Mouse (Mus musculus): ENCODE data around the gene Slc38a4.

Gene Slc38a4

DNA sequence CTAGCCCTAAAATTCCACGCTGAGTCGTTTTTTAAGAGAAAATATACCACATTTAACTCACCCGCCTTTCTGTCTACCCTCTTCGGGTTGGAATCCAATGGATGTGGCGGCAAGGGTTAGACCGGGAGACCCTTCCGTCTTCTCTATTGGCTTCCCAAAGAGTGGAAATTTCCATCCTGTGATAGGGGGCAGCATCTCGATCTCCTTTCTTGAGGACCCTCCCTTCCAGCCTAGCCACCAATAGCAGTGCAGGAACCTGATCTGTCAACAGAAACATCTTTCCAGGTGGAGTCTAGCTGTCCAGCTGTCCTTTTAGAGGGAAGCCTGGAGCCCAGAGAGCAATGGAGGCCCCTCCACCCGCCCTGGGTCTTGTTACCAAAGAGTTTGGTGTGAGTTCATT is at the start of gene Slc38a4:
Gene Slc38a4, minus strand, starts transcription at position 163 of the 400 bp plus-strand sequence.
- no peak for DNase-seq

DNA sequence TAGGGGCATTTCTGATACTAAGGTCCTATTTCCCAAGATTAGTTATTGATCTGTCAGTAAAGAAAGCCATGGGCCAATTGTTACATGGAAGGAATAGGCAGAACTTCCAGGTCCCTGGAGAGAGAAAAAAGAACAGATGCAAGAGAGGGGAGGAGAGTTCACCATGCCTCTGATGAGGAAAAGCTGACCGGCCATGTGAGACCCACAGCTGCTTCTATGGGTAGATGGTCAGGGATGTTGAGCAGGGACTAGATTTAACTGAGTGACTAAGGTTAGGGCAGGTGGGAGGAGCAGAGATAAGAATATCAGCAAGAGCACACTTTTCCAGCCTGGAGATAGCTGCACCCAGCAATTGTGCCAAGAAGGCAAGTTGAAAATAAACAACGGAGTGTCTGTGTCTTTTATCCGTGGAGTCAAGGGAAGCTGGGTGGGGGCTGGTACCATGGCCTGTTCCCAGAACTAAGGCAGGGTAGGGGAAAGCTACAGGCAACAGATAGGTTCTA is 49.2 kb upstream of the Slc38a4 start:
- DNase-seq = no peak

DNA sequence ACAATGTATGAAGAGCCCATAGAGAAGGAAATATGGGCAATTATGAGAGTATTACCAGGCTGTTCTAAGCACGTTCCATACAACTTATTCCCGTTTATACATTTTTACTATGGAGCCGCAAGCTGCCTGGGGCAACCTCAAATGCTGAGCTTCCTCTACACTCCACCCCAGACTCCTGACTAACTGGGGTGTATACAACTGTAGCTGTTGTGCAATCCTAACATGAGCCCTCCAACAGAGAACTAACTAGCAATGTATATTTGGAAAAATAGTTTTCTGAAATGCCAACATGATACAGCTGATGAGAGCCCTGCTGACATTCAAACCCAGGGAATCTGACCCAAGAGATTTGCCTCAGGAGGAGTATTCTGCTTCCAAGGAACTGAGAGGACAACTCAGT is 48.3 kb upstream of the Slc38a4 start:
- no peak for DNase-seq

DNA sequence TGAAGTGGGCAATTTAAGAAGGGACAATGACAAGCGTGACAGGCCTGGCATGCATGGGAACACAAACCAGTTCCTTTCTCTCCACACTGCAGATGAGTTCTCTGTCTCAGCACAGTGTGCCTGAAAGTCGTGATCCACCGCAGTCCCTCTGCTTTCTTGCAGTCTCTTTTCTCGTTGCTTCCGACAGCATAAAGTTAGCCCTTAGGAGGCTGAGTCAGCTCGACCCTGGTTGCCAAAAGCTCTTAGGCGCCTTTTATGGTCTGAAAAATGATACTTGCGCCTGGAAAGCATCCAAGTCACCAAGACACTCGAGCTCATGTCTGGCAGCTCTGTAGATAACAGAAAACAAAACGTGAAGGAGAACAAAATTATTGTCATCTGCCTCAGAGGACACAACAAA is 47.1 kb upstream of the Slc38a4 start:
- DNase-seq = no peak

DNA sequence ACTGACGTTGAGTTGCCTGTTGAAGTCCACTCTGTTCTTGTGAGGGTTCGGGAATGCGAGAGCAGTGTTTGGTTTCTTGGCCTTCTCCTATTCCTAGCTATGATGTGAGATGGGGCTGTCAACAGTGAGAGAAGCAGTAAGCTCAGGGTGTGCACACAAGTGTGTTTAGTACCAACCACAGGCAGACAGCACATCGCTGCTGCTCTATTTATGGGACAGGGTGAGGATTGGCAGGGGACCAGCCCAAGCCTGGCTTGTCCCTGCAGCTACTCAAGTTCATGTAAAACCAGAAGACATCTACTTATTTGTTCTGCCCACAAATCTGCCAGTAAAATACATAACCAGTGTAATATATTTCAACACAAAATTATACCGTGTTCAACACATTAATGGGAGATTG is 46.4 kb upstream of the Slc38a4 start:
- DNase-seq = no peak

DNA sequence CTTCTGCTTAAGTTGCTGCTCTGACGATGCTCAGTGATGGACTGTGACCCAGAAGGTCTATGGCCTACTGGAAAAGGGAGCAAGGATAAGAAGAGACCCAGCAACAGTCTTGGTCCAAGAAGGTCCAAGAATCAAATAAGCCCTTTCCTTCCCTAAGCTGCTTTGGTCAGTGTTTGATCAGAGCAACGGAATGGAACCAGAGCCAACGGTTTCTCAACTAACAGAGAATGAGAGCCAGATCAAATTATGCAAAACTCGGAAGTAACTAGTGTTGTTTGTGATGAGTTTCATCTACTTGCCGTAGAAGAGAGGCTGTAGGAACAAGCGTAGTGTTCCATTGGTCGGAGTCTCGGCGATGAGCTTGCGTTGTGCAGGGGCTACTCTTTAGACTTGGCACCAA is 43.3 kb upstream of the Slc38a4 start:
- DNase-seq = no peak

DNA sequence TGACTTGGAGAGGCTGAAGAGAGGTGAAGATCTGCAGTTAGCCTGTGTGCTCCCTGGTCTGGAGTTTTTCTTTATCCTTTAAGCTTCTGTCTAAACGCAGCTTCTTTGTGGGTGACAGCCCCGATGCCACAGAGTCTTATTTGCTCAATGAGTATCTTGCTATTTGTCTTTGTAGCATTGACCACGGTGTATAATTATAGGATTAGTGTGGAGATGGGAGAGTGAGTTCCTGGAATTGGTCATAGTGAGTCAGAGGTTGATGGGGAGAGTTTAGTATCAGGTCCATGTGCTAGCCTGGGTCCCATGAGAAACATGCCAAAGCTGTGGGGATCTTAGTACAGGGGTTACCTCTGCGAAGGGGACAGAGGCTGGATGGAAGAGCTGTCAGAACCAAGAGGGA is 41.8 kb upstream of the Slc38a4 start:
- DNase-seq = no peak

DNA sequence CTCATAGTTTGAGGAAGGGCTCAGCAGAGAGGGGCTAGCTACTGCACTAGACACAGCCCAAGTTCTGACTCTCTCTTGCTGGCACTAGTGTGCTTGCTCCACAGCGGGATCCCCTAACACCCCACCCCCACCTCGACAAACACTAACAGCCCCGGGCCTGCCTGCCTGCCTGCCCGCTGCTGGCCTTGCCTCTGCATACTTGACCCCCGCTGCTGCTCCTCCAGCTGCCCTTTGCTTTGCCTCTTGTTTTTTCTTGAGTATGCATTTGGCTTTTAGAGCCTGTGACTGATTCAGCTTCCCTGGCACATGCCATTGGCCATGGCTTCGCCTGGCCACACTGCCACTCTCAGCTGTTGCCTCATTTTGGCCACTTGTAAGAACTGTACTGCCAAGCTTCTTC is 33.8 kb upstream of the Slc38a4 start:
- DNase-seq = no peak

DNA sequence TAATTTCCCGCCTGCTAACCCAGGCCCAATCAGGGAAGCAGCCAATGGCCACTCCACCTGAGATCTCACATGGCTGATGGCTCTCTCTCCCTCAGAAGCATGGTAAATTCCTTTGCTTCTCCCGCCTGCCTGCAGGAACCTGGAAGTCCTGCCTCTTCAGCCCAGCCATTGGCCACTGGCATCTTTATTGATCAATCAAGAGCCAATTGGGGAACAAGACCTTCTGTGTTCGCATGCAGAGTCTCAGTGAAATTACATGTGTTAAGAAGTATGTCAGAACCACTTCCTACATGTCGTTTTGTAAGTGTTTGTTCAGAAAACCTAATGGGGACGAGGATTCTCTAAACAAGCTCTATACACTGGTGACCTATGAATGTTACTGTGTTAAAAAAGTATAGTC is 30.1 kb upstream of the Slc38a4 start:
- no peak for DNase-seq

DNA sequence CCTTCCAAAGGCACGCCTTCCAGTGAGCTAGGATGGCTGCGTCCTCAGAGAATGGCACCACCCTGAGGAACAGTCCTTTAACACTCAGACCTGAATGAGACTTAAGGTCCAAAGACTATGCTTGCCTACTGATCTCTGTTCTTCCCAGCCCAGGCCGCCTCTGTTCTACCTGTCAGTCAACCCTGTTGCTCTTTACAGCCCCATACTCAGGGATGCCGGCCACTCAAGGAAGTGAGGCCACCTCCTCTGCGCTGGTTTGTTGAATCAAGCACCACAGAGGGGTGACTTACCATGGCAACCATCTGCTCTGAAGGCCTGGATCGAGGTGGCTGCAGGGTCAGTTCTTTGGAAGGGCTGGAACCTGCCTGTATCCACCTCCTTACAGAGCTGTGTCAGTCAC is 21.9 kb upstream of the Slc38a4 start:
- DNase-seq = no peak

DNA sequence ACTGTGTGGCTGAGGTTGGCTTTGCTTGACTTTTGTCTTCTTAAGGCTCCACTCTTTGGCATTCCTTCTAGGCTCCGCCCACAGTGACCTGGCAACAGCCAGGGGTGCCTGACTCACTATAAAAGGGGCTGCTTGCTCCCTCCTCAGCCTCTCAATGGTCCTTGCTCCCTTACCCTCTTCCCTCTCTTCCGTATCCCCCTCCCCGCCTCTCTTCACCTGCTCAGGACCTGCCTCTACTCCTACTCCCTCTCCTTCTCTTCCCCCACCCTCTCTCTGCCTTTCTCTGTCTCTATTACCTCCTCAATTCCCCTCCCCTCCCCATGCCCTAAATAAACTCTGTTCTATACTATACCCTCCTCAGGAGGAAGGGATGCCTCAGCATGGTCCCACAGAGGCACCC is 20.3 kb upstream of the Slc38a4 start:
- DNase-seq = no peak

DNA sequence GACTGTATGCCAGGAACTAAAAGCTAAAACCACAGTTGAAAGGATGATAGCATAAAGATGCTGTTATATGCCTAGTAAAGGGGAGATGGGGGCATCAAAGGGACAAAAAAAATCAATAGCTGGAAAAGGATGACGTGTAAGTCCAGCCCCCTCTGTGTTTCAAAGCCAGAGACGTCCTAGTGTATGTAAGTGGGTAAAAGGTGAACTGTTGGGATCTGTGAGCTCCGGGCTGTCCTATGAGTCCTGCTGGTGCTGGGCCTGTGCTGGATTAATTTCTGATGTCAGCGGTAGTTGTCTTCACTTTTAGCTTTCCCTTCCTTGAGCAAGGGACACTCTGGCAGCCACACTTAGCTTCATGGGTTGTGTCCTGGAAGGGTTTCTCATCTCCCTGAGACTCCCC is 19.5 kb upstream of the Slc38a4 start:
- DNase-seq = no peak

DNA sequence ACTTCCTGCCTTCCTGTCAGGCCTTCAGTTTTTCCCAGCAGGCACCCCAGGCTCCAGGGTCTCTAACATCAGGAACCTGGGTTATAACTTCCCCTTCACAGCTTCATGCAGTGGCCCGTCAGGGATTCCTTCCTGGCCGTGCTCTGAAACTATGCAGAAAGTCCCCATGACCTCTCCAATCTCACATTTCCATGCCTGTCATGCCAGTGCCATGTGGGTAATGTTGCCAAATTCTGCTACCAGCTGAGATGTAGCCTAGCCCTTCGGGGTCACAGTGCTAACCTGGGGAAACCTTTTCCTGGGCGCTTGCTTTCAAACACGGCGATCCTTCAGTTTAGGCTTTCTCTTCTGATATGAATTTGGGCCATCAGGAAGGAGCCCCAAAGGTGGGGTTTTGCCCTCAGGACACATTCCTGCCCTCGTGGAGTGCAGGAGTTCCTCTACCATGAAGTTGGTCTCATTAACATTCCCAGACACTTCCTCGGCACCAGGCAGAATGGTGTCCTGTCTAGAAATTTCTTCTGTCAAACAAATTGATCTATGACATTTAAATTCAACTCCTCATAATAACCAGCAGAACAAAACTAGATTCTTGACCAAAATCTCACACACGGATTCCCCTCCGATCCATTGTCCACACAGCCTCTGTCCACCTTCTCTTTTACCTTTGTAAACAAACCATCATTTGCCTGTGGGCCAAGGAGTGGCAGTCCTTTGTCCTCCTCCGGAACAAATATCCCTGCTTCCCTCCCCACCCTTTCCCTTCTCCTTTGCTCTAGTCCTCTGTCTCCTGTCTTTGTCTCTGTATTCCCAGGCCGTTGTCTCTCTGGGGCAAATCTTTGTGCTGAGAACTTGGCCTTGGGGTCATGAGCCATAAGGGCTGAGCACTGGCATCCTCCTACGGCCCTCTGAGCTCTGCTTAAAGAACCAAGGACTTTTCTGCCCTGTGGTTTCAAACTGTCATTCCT is 17.4 kb upstream of the Slc38a4 start:
- DNase-seq = no peak

DNA sequence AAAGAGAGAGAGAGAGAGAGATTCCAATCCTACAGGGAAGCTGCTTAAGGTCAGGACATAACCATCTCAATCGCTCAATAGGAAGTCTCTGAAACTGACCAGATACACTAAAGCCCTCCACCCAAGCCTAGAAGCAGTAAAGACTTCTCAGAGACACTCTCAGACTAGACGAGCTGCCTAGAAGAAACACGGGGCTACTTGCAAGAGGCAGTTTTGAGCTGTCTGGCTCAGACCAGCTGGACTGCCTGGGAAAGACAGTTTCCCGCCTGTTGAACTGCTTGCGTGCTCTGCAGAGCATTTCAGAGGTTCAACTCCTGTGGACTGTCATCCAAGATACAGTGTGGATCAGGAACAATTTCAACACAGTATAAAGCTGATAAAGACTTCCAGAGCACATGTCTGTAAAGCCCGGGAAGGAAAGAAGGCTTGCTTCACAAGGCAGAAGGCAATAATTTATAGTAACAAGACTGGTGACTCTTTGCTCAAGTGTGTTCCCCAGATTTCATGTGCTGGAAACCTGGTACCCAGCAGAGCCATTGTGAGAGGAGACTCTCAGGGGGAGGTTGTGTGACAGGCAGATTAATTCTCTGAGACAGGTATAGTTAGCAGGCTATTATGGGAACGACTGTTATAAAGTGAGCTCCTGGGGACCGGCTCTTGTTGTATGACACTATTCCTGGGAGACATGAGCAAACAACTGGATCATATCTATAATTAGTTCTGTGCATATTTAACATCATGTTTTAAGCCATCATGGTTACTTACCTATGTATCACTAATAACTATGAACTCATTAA is 11.8 kb upstream of the Slc38a4 start:
- no peak for DNase-seq

DNA sequence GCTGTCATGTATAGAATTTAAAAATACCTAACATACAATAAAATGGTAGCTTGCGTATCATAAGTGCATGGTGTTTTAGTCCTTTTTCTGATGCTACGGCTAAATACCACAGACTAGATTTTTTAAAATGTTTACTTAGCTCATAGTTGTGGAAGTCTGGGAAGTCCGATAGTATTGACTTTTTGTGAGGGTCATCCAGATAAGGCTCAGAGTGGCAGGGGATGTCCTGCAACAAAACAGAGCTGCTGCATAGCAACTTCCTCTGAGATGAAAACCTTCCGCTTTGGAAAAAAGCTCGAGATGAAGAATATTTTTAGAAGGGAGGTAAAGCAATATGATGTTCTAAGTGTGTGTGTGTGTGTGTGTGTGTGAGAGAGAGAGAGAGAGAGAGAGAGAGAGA is 11.2 kb upstream of the Slc38a4 start:
- no peak for DNase-seq

DNA sequence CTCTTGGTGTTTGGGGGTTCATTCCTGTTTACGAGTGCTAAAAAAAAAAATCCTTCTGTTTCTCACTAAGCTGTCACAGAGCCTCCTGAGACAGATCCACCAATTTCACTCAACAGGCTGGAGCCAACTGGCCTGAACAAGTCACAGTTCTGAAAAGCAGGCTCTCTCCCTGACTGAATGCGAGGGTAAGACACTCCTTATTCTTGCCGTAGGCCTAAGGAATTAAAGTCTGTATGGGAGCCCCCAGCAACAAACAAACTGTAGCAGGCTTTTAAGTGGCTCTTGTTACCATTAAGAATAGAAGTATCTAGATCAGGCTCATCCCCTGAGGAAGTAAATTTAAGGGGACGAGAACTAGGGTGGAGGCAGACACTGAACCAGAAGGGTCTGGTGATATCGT is 7.5 kb upstream of the Slc38a4 start:
- no peak for DNase-seq

DNA sequence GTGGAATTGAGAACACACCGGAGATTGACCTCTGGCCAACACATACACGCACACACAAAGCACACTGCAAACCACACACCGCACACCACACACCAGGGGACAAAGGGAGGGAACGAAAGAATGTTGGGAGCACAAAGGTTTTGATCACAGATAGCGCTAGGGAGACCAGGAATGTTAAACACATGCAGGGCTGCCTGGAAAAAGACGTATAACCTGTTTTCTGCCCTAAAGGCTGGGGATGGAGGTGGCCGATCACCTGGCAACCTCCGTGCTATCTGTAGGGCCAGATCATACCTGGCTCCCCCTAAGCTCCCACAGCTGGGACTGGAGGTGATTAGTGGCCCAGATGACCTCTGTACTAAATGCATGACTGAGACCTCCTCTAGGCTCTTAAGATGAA is 5.2 kb upstream of the Slc38a4 start:
- no peak for DNase-seq

DNA sequence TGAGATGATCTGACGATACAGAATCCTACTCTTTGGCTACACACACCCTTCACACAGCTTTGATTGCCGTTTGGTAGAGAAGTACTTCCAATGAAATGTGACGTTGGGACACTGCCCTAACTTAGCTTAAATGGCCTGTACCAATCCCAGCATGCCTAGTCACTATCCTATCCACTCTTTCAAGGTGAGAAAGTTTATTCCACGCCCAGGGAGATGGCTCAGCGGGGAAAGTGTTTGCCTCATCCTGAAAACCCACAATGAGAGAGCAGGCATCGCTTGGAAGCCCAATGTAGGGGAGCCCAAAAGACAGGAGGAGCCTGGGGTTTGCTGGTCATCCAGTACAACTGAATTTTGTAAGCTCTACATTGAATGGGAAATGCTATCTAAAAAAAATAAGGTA is 4.8 kb upstream of the Slc38a4 start:
- no peak for DNase-seq

DNA sequence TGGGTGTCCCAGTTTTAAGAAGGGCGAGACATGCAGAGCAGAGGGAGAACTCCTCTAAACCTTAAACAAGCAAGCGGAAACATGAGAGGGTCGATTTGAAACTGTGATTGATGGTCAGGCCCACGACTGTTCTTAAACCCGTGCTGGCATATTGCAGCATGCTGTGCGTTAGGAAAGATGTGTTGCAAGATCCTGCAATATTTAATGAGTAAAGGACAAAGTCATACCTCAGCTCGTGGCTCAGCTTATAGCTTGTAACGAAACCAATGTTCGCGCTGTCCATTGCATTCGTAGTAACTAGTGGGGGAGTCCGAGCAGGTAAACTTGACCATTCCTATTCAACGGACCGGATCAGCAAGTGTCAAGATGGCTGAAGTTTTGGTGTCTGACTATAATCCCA is 4.3 kb upstream of the Slc38a4 start:
- DNase-seq = no peak

DNA sequence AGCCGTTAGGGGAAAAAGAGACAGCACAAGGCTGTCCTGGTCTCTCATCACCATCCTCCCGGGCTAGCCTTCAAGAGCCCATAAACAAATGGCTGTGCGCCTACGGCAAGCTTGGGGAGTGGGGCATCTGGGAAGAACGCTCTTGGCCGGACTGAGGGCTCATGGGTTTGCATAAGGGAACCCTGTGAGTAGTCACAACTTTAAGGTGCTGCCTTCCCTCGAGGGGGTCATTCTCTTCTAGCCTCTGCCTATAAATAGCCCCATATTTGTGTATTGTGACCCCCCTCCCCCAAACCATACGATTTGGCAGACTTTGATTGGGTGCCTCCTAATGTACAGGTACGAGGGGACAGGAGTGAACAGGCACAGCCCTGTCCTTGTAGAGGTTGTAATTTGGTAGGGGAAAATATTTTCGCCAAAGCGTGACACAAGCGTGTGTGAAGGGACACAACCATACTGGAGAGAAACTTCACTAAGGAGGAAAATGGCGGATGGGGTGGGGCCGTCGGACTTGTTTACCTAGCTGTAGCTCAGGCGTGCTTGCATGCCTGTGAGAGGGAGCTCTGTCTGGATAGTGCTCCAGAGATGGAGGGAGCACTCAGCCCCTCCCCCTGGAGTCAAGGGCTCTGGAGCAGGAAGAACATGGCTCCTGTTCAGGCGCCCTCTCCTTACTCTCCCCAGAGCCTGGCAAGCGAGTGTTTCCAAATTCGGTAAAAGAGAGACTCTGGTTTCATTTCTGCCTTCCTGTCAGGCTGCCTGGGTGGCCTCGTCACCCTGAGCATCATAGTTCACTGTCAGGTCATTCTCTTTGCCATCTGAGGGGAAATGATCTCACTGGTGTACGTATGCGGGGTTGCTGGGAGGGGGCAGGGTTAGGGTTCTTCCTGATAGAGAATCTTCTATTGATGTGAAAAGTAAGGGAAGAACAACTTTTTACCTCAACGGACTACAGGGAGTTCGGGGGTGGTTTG is 3.6 kb upstream of the Slc38a4 start:
- DNase-seq = no peak

DNA sequence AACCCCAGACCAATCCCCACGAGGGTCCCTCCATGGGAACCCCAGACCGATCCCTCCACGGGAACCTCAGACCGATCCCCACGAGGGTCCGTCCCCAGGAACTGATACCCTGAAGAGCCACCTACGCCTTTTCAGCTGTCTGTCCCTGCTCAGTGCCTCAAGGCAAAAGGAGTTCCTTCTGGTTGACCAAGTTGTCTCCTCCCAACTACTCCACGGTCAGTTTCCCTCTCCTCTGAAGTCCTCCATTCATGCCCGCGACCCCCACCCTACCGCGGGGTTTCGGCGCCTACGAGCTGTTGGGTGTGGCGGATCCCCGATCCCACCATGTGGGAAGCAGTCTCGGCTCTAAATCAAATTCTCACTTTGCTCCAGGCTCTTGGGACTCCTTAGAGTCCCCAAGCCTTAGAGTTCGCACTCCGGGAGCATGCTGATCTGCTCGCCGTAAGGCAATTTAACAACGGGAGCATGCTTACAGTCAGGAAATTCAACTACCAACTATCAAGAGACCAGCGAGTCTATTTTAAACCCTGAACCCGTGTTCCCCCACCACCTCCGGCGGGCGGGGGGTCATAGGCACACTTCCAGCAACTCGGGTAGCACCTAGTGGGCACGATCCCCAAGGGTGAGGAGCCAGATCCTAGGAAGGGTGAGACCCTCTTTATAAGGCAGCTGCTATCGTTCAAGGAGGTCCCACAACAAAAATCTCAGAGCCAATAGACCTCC is 828 bp downstream of the Slc38a4 start:
- no peak for DNase-seq

DNA sequence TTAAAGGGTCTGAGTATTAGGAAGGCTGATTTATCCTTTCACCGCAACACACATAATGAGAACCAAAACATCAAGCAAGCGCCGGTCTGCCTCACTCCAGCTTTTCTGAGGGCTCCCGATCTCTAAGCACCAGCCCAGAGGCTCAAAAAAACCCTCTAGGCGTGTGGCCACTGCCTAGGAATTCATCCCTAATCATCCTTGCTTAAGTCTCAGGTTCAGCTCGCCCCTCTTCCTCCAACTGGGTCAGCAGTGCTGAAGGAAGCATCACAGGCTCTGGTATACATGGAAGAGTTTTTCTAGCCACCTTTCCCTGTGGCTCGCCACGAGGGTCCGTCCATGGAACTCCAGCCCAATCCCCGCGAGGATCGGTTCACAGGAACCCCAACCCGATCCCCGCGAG is 1.6 kb downstream of the Slc38a4 start:
- DNase-seq = no peak

Measured in B cell, adult 2 months (primary cell).